In genomic region chr10:37072061-37072460, GRCm38 (mm10) we compare ENCODE assay signal across 8 mouse cellular contexts.
"Had no signal": no experiment of that assay in that cellular context is flagged by ENCODE, and none has a peak within 500 bp of the region (broad histone marks: within the 10 kb centered on the region; RNA-seq: fewer than 3 reads in every experiment).

No protein-coding gene starts in this region.

- H3K27ac ChIP-seq: kidney, postnatal 0 days; limb, embryonic 15.5 days; liver, embryonic 12.5 days; macrophage; neural tube, embryonic 13.5 days; stomach, postnatal 0 days had no signal

- ATAC-seq: liver, embryonic 12.5 days had no signal

- H3K4me2 ChIP-seq: limb, embryonic 15.5 days; liver, embryonic 12.5 days; lung, embryonic 14.5 days; neural tube, embryonic 13.5 days had no signal

- H3K9me3 ChIP-seq: limb, embryonic 15.5 days; liver, embryonic 12.5 days; megakaryocyte, embryonic 14.5 days; neural tube, embryonic 13.5 days had no signal

- H3K36me3 ChIP-seq: limb, embryonic 15.5 days; liver, embryonic 12.5 days; neural tube, embryonic 13.5 days had no signal

- H3K9ac ChIP-seq: limb, embryonic 15.5 days; liver, embryonic 12.5 days; lung, embryonic 14.5 days; neural tube, embryonic 13.5 days had no signal

- H3K27me3 ChIP-seq: limb, embryonic 15.5 days; liver, embryonic 12.5 days; megakaryocyte, embryonic 14.5 days; neural tube, embryonic 13.5 days had no signal

- H3K4me3 ChIP-seq: limb, embryonic 15.5 days; liver, embryonic 12.5 days; megakaryocyte, embryonic 14.5 days; neural tube, embryonic 13.5 days had no signal

- H3K4me1 ChIP-seq: limb, embryonic 15.5 days; liver, embryonic 12.5 days; megakaryocyte, embryonic 14.5 days had no signal
